Mouse (Mus musculus) liver, embryonic 14.5 days (tissue): Measurements from ENCODE around the gene Urb2.

Experiments
- CTCF ChIP-seq: IDR thresholded peaks from 2 replicates; pipeline ENCODE4 v1.5.1; 2016; ENCODE audit warnings: antibody characterized with exemption, low read depth, control low read depth
- EP300 ChIP-seq: IDR thresholded peaks from 2 replicates; pipeline ENCODE4 v1.6.1; 2016; ENCODE audit warnings: antibody characterized with exemption, low read depth

- peak; percentile 41 for TF ChIP-seq CTCF
- no peak for TF ChIP-seq EP300
Measured at GRCm38 (mm10) chr8:124020439-124021236, 670 bp upstream of the Urb2 start.
